Mouse (Mus musculus) urinary bladder, postnatal 14 days (tissue): ENCODE data around the gene Golph3.

ENCODE experiments used
- DNase-seq: peaks from one replicate; pipeline ENCODE4 v3.0.0; 2021; ENCODE audit warnings: low spot score

The Golph3 gene

GRCm38 (mm10) chr15:12321091-12321787 is at the start of gene Golph3:
Golph3 (plus strand) TSS chr15:12321450.
- peak; percentile 96 for DNase-seq

DNA sequence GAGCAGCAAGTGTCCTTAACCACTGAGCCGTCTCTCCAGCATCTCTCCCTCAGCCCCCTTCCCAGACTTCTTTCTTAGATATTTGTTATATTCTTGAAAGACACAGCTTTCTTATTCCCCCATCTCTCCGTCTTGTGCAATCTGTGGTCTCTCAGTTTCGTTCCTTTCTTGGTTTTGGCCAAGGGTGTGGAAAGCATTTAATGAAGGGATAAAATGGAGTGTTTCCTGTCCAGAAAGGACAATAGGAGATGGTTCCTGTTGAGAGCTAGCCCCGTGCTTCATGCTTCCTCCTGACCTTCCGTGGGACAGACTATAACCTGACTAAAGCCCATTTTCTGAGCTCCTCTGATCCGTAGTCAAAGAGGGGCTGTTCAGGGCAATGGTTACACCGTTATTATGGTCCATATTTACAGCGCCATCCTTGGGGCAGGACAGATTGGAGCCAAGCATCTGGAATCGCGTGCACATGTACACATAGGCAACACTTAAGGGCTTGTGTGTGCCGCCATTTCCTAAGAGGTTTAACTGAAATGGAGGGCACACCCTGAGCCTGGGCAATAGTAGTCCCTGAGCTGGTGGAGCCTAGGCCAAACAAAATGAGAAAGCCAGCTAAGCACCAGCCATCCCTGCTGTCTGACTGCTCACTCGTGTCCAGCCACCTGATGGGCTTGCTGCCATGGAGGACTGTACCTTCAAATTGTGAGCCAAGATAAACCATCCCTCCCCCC is 47.8 kb upstream of the Golph3 start:
- DNase-seq, result no peak

DNA sequence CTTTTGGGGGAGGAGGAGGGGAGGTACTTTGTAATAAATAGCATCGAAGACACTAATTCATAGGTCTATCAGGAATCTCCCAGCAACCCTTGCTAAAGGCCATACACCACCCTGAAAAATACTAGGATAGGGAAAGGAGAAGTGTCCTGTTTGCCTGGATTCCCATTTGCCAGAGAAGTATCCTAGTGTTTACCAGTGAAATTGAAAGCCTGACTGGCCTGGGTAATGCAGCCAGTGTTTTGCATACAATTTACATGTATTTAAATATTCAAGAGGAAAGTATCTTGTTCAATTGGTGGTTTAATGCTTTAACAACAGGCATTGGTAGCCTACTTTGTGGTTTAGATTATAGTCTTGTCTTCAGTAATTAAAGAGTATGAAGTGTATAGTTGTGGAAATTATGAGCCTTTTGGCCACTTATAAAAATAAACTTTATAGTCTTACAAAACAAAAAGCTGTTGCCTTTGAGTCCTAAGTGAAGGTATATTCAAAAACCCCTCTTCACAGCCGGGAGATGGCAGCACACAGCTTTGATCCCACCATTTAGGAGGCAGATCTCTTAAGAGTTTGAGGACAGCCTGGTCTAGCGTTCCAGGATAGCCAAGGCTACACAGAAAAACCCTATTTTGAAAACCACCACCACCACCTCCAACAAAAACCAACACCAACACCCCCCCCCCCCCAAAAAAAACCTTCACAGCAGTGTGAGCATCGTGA is 47.0 kb upstream of the Golph3 start:
- no peak for DNase-seq

DNA sequence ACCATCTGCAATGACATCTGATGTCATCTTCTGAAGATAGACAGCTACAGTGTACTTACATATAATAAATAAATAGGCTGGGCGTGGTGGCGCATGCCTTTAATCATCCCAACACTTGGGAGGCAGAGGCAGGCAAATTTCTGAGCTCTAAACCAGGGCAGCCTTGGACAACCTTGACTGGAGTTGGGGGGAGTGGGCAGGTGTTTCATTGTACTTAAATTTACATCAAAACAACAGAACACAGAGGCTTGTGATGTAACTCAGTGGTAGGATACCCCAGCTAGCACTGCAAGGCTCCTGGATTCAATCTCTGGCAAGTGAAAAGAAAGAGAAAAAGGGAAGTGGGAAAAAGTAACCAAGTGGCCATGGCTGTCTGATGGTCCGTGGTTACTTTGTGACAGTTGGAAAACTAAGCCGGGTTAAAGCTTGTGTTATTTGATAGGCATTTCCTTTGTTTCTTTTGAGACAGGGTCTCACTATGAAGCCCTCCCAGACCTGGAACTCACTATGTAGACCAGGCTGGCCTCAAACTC is 46.1 kb upstream of the Golph3 start:
- DNase-seq, result no peak

GRCm38 (mm10) chr15:12279816-12280215 is 41.4 kb upstream of the Golph3 start:
- DNase-seq, result no peak

GRCm38 (mm10) chr15:12284794-12285534 is 36.3 kb upstream of the Golph3 start:
- DNase-seq, result no peak

DNA sequence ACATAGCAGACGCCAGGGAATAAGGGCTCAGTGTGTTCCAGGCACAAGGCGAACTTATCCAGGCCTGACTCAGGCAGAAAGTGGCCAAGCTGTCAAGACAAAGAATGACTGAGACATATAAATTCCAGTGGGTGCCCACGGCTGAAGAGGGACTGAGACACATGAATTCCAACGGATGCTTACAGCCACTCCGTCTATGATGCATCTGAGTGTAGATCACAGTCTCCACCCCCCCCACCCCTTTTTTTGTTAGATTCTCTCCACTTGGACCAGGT is 35.8 kb upstream of the Golph3 start:
- DNase-seq, result no peak

- no peak for DNase-seq
These were observed 30.9 kb upstream of the Golph3 start for GRCm38 (mm10) chr15:12290330-12290729.

GRCm38 (mm10) chr15:12291757-12292156 is 29.5 kb upstream of the Golph3 start:
- no peak for DNase-seq

DNA sequence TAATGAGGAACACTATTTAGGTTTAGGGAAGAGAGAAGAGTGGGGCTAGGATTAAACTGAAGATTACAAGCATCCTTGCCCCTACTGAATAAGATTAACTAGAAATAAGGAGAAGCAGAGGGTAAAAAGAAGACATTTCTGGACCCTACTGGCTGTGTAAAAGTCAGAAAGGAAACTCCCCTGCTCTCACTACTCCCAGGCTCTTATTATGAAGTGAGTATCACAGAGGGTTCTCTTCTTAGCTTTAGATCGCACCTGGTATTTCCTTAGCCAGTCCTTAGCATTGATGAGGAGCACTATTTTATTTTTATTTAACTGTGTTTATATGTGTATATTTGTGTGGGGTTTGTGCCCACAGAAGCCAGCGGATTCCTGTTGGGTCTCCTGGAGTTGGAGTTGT is 25.0 kb upstream of the Golph3 start:
- no peak for DNase-seq

DNA sequence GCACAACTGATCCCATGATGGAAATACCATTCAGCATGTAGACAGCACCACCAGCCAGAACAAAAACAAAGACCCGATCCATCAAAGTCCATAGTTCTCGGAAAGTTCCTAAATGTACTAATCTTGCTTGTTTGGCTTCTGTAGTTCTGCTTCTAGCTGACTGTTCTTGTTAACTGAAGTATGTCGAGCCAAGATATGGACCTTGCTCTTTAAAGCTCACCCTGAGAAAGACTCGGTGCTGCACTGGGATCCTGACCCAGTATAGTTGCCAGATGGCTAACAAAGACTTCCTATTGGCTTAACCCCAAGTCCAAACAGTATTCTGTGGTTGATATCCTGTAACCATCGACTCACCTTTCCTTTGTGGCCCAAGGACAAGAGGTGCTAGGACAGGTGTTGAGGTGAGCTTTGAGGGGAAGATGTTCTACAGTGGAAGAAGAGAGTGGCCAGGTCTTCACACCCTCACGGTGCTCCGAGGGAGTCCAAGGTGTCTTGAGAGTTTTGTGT is 23.0 kb upstream of the Golph3 start:
- DNase-seq, result no peak

DNA sequence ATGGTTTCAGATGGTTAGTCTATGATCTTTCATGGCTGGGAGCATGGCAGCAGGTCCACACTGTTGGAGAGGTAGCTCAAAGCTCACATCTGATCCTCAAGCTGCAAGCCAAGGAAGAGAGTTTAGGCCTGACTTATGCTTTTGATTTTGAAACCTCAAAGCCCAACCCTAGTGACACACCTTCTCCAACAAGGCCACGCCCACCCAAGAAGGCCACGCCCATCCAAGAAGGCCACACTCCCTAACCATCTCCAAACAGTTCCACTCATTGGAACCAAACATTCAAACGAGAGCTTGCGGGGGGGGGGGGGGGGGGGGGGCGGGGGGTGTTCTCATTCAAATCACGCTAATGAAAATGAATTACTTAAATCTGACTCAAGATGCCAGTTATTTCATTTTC is 19.5 kb upstream of the Golph3 start:
- DNase-seq, result no peak

DNA sequence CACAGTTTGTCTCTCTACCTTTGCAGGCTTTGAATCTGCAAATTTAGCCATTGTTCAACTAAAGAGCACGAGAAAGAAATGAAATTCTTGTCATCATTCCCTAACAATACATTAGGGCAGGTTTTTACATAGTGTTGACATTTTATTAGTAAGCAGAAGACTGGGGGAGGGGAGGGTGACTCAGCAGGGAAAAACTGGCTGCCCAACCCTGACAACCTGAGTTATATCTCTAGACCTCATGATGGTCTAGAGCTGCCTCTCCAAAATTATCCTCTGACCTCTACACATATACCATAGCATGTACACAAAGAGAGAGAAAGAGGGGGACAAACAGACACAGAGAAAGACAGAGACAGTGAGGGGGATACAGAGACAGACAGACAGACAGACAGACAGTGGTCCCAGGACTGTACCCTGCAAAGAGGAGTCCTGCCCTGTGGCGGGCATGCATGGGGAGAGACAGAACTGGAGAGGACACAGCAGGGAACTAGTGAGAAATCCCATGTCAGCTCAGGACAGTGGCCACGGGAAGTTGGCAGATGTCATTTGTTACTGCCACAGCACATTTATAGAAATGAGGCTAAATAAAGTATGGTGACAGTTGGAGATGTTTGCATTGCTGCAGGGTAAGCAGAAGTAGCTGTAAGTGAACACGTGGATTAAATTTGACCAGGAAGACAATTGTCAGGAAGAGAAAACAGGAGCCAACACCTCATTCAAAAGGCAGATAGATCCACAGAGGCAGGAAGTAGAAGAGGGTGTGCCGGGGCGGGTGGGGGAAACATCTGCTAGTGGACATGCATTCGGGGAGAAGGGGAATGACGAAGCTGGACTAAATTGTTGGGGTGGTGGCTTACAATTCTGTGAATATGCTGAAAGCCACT is 14.8 kb upstream of the Golph3 start:
- DNase-seq, result peak; percentile 57

GRCm38 (mm10) chr15:12307114-12307513 is 14.1 kb upstream of the Golph3 start:
- peak; percentile 25 for DNase-seq

GRCm38 (mm10) chr15:12308539-12308938 is 12.7 kb upstream of the Golph3 start:
- DNase-seq, result no peak

DNA sequence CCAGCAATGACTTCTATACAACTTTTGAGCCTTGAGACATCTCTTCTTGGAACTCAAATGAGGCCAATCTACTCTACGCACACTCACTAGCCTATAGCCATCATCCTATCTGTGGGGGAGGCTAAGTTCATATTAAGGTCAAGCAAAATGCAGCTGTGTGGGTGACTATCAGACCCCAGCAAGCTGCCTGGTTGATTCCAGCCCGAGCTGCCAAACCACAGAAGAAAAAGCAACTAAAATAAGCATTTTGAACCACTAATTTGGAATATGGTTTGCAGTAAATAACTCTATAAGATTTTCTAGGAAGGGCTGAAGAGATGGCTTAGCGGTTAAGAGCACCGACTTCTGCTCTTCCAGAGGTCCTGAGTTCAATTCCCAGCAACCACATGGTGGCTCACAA is 10.6 kb upstream of the Golph3 start:
- no peak for DNase-seq

DNA sequence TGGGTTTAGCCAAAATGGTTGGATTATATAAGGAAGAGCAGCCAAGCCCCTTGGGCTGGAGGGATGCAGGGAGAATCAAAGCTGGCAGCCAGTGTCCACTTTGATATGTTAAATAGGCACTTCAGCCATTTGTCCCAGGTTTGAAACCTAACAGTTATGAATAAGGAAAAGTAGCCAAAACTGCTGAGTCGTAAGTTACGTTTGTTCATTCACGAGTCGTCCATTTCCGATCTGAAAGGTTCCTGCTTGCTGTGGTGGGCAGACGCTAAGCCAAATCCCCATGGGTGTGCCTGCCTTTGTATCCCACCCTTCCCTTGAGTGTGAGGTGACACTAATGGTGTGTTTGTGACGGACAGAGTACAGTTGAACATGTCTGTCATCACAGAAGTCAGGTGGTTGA is 9.8 kb upstream of the Golph3 start:
- DNase-seq, result no peak

- DNase-seq, result peak; percentile 22
These were observed 8.0 kb upstream of the Golph3 start for GRCm38 (mm10) chr15:12313255-12313654.

DNA sequence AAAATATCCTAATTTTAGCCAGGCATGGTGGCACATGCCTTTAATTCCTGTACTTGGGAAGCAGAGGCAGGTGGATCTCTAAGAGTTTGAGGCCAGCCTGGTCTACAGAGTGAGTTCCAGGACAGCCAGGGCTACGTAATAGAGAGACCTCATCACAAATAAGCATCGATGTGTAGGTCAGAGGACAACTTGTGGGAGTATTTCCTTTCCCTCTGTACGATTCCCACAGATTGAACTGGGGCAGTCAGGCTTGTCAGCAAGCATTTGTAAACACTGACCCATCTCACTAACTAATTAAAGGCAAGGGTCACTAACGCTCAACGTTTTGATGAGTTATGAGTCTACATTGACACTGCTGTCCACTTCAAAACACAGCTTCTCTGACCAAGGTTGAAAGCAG is 6.7 kb upstream of the Golph3 start:
- no peak for DNase-seq

GRCm38 (mm10) chr15:12315996-12316395 is 5.3 kb upstream of the Golph3 start:
- DNase-seq, result no peak

GRCm38 (mm10) chr15:12317290-12317689 is 4.0 kb upstream of the Golph3 start:
- no peak for DNase-seq
